Mouse (Mus musculus) embryonic facial prominence, embryonic 15.5 days (tissue): ENCODE results near the gene Dnaja4. TPM values are rescaled to one million over a fixed set of nuclear protein-coding genes. Genes with fewer than 3 reads are reported as not detected.

Experiments used
- ATAC-seq: fragments of 200-750 bp; cut with Nextera tagmentation; 2 replicates; pipeline ENCODE4 v1.8.0; 2017; ENCODE audit warnings: low read depth, moderate TSS enrichment; ENCODE audit not compliant: insufficient number of reproducible peaks, low FRiP score, low TSS enrichment
- H3K27ac ChIP-seq: fragments of 300-500 bp; sonication (generic); replicated peaks from 2 replicates; pipeline ENCODE4 v1.5.1; 2015; ENCODE audit warnings: mild to moderate bottlenecking, inconsistent platforms
- H3K27me3 ChIP-seq: fragments of 300-500 bp; sonication (generic); 2 replicates; pipeline ENCODE4 v1.6.1; 2015; ENCODE audit warnings: inconsistent platforms
- H3K36me3 ChIP-seq: fragments of 300-500 bp; sonication (generic); 2 replicates; pipeline ENCODE4 v1.6.1; 2015; ENCODE audit warnings: mild to moderate bottlenecking, inconsistent platforms
- H3K4me1 ChIP-seq: fragments of 300-500 bp; sonication (generic); 2 replicates; pipeline ENCODE4 v1.6.1; 2015; ENCODE audit warnings: inconsistent platforms
- H3K4me2 ChIP-seq: fragments of 300-500 bp; sonication (generic); replicated peaks from 2 replicates; pipeline ENCODE4 v1.6.1; 2015; ENCODE audit warnings: mild to moderate bottlenecking, inconsistent platforms
- H3K4me3 ChIP-seq: fragments of 300-500 bp; sonication (generic); replicated peaks from 2 replicates; pipeline ENCODE4 v1.5.1; 2015; ENCODE audit warnings: mild to moderate bottlenecking, inconsistent platforms
- H3K9ac ChIP-seq: fragments of 300-500 bp; sonication (generic); 2 replicates; pipeline ENCODE4 v1.6.1; 2015; ENCODE audit warnings: inconsistent platforms
- H3K9me3 ChIP-seq: fragments of 300-500 bp; sonication (generic); replicated peaks from 2 replicates; pipeline ENCODE4 v1.6.1; 2016; ENCODE audit warnings: inconsistent platforms
- WGBS: fragments of 180-500 bp; shearing (Covaris S2); methylation state at CpG from one replicate; pipeline ENCODE4 v1.1.7; 2015; 5-methylcytosine and 5-hydroxymethylcytosine counted together
- microRNA-seq: library from miRNA; unstranded; fragments of <30 nt; microRNA quantifications from one replicate; pipeline ENCODE4, GENCODE M21; 2016; ENCODE audit warnings: borderline number of aligned reads
- polyA plus RNA-seq: library from polyadenylated mRNA; unstranded; fragments of >200 nt; fragmentation: Nextera tagmentation; extraction: Ambion mirVana; gene quantifications from 2 replicates; pipeline ENCODE4 v1.2.1, GENCODE M21; 2015

The Dnaja4 gene
- polyA plus RNA-seq, 1 experiment from 2014 or later: 13.5 TPM

DNA sequence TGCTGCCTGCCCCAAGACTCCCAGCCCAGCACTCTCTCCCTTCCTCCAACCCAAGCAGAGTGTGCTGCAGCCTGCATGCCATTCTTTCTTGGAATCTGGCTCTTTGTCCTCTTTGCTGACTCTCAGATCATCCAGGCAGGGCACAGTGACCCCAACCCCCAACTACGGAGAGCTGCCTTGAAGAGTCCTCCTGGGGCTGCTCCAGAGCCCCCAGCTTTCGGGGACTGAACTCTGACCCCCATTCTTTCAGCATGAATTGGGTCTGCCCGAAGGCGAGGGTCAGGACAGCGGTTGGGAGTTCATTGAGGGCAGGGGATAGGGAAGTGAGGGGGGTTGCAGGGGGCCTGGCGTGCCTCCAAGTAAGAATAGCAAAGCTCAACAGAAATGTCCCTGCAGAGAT, 60.9 kb downstream of the Dnaja4 start:
- Histone ChIP-seq H3K9me3 (no peaks in the 10 kb centered on the region), H3K4me1 (peaks cover 6% of the 10 kb centered on the region), H3K27ac (no peak overlapping the region), H3K4me2 (no peak overlapping the region), H3K36me3 (no peaks in the 10 kb centered on the region), H3K9ac (no peak overlapping the region), H3K4me3 (no peak overlapping the region), H3K27me3 (peaks cover 23% of the 10 kb centered on the region)
- WGBS: 26% methylated on average over 6 of the region's 6 CpGs
- ATAC-seq: no peak

DNA sequence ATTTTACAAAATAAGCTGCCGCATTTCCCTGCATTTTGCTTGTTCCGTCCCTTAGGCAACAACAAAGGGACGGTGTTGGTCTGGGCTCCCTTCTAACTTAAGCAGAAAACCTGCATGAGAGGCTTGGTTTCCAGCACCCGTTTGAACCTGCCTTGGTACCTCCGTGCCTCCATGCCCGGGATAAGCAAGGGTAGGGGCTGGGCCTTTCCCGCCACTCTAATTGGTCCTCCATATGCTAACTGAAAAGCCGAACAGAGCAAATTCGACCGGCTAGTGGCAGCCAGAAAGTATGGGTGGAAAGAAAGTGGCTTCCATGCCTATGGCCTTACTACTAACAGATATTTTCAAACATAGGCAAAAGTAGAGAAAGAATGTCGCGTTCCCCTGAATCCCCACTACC, 65.4 kb downstream of the Dnaja4 start:
- 18% methylated on average over 12 of the region's 12 CpGs for WGBS
- no peak overlapping the region for H3K9ac ChIP-seq
- H3K4me1 ChIP-seq: peaks cover 20% of the 10 kb centered on the region
- no peaks in the 10 kb centered on the region for H3K36me3 ChIP-seq
- no peak overlapping the region for H3K27ac ChIP-seq
- no peak for ATAC-seq
- peaks cover 34% of the 10 kb centered on the region for H3K27me3 ChIP-seq
- peak overlapping the region; percentile 51 for H3K4me3 ChIP-seq
- H3K4me2 ChIP-seq: peak overlapping the region; percentile 89
- no peaks in the 10 kb centered on the region for H3K9me3 ChIP-seq

DNA sequence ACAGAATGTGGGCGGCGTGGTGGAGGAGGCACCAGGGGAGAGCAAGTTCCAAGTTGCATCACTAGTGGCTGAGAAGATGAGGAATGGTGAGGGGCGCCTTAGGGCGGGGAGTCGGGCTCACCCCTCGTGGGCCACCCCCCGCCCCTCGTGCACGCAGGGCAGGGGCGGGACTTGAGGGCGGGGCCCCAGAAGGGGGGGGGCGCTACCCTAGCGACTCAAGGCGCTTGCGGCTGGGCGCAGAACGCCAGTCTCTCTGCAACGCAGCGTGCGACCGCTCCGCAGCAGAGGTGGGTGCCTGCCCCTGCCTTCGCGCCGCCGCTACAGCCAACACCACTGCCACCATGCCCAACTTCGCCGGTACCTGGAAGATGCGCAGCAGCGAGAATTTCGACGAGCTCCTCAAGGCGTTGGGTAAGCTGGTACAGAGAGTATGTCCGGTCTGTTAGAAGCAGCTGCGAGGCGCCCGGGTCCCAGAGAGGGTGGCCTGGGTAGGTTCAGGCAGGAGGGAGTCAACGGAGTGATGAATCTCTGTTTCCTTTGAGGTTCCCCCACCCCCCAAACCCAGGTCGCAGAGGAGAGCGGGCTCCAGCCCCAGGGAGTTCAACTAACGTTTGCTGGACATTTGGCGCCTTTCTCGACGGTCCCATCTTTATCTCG, 66.0 kb downstream of the Dnaja4 start, which contains the start of gene Crabp1:
Gene Crabp1 (plus strand): TSS at position 188 of the 657 bp plus-strand sequence.
- Histone ChIP-seq H3K4me1 (peaks cover 20% of the 10 kb centered on the region), H3K9ac (peak within 1 kb of the TSS; percentile 24), H3K4me3 (peak within 1 kb of the TSS; percentile 51), H3K4me2 (peak within 1 kb of the TSS; percentile 89), H3K27ac (no peak within 1 kb of the TSS), H3K9me3 (no peaks in the 10 kb centered on the region), H3K36me3 (no peaks in the 10 kb centered on the region), H3K27me3 (peaks cover 37% of the 10 kb centered on the region)
- peak; percentile 84 for ATAC-seq
- WGBS: under 1% methylated on average over 41 of the region's 45 CpGs

DNA sequence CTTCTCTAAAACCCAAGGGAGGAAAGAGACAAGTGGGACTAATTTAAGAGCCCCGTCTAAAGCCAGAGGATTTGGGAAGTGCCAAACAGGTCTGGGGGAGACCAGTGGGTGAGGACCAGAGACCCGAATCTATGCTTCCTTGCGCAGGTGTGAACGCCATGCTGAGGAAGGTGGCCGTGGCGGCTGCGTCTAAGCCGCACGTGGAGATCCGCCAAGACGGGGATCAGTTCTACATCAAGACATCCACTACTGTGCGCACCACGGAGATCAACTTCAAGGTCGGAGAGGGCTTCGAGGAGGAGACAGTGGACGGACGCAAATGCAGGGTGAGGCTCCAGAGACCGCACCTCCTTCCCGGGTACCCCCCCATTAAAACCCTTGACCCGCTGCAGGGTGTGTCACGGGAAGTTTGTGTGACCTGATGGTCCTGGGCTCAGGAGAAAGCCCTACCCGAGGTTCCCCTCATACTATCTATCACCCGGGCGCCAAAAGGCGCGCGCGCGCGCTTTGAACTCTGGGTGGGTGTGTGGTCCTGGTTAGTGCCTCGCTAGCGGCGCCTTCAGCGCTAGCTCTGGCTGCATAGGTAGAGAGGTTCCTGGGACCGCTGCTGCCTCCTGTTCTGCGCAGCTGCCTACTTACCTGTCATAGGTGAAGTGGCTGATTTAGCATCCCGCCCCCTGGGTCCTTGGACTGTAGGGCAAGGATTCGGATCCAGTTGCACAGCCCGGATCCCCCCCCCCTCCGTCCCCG, 66.8 kb downstream of the Dnaja4 start:
- peaks cover 24% of the 10 kb centered on the region for H3K4me1 ChIP-seq
- no peaks in the 10 kb centered on the region for H3K9me3 ChIP-seq
- no peak overlapping the region for H3K27ac ChIP-seq
- peak overlapping the region; percentile 24 for H3K9ac ChIP-seq
- peaks cover 39% of the 10 kb centered on the region for H3K27me3 ChIP-seq
- no peaks in the 10 kb centered on the region for H3K36me3 ChIP-seq
- WGBS: 1% methylated on average over 41 of the region's 41 CpGs
- ATAC-seq: no peak
- peak overlapping the region; percentile 89 for H3K4me2 ChIP-seq
- peak overlapping the region; percentile 51 for H3K4me3 ChIP-seq

Small RNA genes within 50 kb of the gene (microRNA-seq; reads per million reads assigned to microRNA genes)
- gene Mir5710: not detected

Other genes with a start within 250 kb of the Dnaja4 start
- gene Dmxl2, start 197.2 kb upstream of the Dnaja4 start, polyA plus RNA-seq: 6.4 and 7.0 TPM in 2 replicates
- 0.12 TPM in 1 of 2 replicates, not detected in the other for gene Sh2d7, start 159.9 kb upstream of the Dnaja4 start, polyA plus RNA-seq
- 25.2 and 25.7 TPM in 2 replicates for gene Cib2, start 138.7 kb upstream of the Dnaja4 start, polyA plus RNA-seq
- gene Idh3a, start 112.5 kb upstream of the Dnaja4 start, polyA plus RNA-seq: 104 TPM in 2 replicates
- gene Acsbg1, start 37.0 kb upstream of the Dnaja4 start, polyA plus RNA-seq: 9.0 and 11.6 TPM in 2 replicates
- gene Wdr61, start 35.6 kb downstream of the Dnaja4 start, polyA plus RNA-seq: 142 and 143 TPM in 2 replicates
- gene Crabp1, start 65.9 kb downstream of the Dnaja4 start, polyA plus RNA-seq: 472 and 489 TPM in 2 replicates
- gene Ireb2, start 164.9 kb downstream of the Dnaja4 start, polyA plus RNA-seq: 26.2 and 27.2 TPM in 2 replicates
- 4.7 and 5.4 TPM in 2 replicates for gene Hykk, start 218.4 kb downstream of the Dnaja4 start, polyA plus RNA-seq